13 mouse cellular contexts compared by ENCODE assay signal in genomic region chr14:30559321-30559850, GRCm38 (mm10). TPM values are rescaled to one million over a fixed set of nuclear protein-coding genes. Genes with fewer than 3 reads are reported as not detected.
DNase-seq lines count a peak whose midpoint lies in the region; ATAC-seq and TF ChIP-seq lines count a peak whose summit lies in the region.
"Had no signal": no experiment of that assay in that cellular context is flagged by ENCODE, and none has a peak within 500 bp of the region (broad histone marks: within the 10 kb centered on the region; RNA-seq: fewer than 3 reads in every experiment).

No protein-coding gene starts in this region.

- no peak overlapping the region for H3ac ChIP-seq in myocyte (ENCODE audit: control insufficient read depth, insufficient read length)

- no peaks in the 10 kb centered on the region for H3K27me3 ChIP-seq in liver, embryonic 13.5 days
- no peaks in the 10 kb centered on the region for H3K27me3 ChIP-seq in liver, embryonic 11.5 days (replicated peaks; ENCODE audit: control insufficient read depth, insufficient read depth, low read length)
- H3K27me3 ChIP-seq in cerebellum, adult 2 months (ENCODE audit: control insufficient read depth, insufficient read depth, low read length) = no peaks in the 10 kb centered on the region
- no peaks in the 10 kb centered on the region for H3K27me3 ChIP-seq in myocyte (ENCODE audit: control insufficient read depth, insufficient read depth, insufficient read length)
- H3K27me3 ChIP-seq in midbrain, embryonic 10.5 days (ENCODE audit: low read depth, poor library complexity, severe bottlenecking) = no peaks in the 10 kb centered on the region

- intact Hi-C loops in gastrocnemius, postnatal 14 days (cut with DNase I; ENCODE audit: low total_unique reads) = no loop called here

- TF ChIP-seq POLR2A in cerebellum, adult 2 months (IDR thresholded peaks at IDR 0.05; ENCODE audit: borderline replicate concordance, insufficient read depth, low read length) = no peak
- TF ChIP-seq POLR2A in myocyte (IDR thresholded peaks at IDR 0.05; ENCODE audit: insufficient read length, low read depth) = no peak

- no peak overlapping the region for H3K4me3 ChIP-seq in liver, embryonic 13.5 days (replicated peaks)
- no peak overlapping the region for H3K4me3 ChIP-seq in liver, embryonic 11.5 days (ENCODE audit: low read depth, low read length)
- H3K4me3 ChIP-seq in cerebellum, adult 2 months (replicated peaks; ENCODE audit: insufficient read depth, low read depth, low read length) = peak overlapping the region; percentile 6
- no peak overlapping the region for H3K4me3 ChIP-seq in myocyte
- no peak overlapping the region for H3K4me3 ChIP-seq in midbrain, embryonic 10.5 days

- DNase-seq in liver, embryonic 13.5 days = no peak
- no peak for DNase-seq in liver, embryonic 11.5 days (ENCODE audit: low spot score)
- peak; percentile 49 to 57 for DNase-seq in cerebellum, adult 2 months
- DNase-seq in gastrocnemius, postnatal 14 days = peak; percentile 77
- DNase-seq in urinary bladder, postnatal 10 days (ENCODE audit: low spot score) = no peak
- no peak for DNase-seq in midbrain, embryonic 10.5 days (ENCODE audit: low spot score)
- no peak for DNase-seq in adrenal gland, adult (ENCODE audit: inconsistent age in 2 of 2, low spot score in 1 of 2)
- DNase-seq: adrenal gland, adult 8-10 months; lung, adult 2 months; spleen, adult 18-20 months; thymus, adult 2 months had no signal

- H3K9ac ChIP-seq in liver, embryonic 13.5 days = no peak overlapping the region
- H3K9ac ChIP-seq in liver, embryonic 11.5 days (ENCODE audit: low read depth, low read length) = no peak overlapping the region

- no peak for ATAC-seq in liver, embryonic 13.5 days (ENCODE audit: low read depth)
- no peak for ATAC-seq in liver, embryonic 11.5 days (replicated peaks; ENCODE audit: low FRiP score)
- ATAC-seq: midbrain, embryonic 16.5 days had no signal

- TF ChIP-seq CTCF in cerebellum, adult 2 months (IDR thresholded peaks at IDR 0.05; ENCODE audit: borderline replicate concordance, insufficient read depth, low read depth, low read length) = no peak

- no peak overlapping the region for H3K4me2 ChIP-seq in liver, embryonic 13.5 days
- H3K4me2 ChIP-seq in liver, embryonic 11.5 days = no peak overlapping the region
- H3K4me2 ChIP-seq in myocyte (ENCODE audit: low read depth) = no peak overlapping the region

- peaks cover 82% of the 10 kb centered on the region for H3K36me3 ChIP-seq in liver, embryonic 13.5 days
- H3K36me3 ChIP-seq in liver, embryonic 11.5 days (ENCODE audit: control insufficient read depth, insufficient read depth, low read length) = peaks cover 53% of the 10 kb centered on the region
- H3K36me3 ChIP-seq in myocyte (ENCODE audit: control insufficient read depth, insufficient read depth) = no peaks in the 10 kb centered on the region
- H3K36me3 ChIP-seq in midbrain, embryonic 10.5 days = peaks cover 98% of the 10 kb centered on the region

- peaks cover 26% of the 10 kb centered on the region for H3K79me2 ChIP-seq in myocyte (ENCODE audit: control insufficient read depth, insufficient read depth)

- peak overlapping the region; percentile 94; the same call in 1 of the 2 replicates for H3K27ac ChIP-seq in liver, embryonic 13.5 days
- H3K27ac ChIP-seq in liver, embryonic 11.5 days (ENCODE audit: low read depth, low read length) = no peak overlapping the region
- no peak overlapping the region for H3K27ac ChIP-seq in cerebellum, adult 2 months (ENCODE audit: insufficient read depth, low read length)
- no peak overlapping the region for H3K27ac ChIP-seq in midbrain, embryonic 10.5 days (replicated peaks)

- H3K9me3 ChIP-seq in liver, embryonic 13.5 days (replicated peaks) = no peaks in the 10 kb centered on the region
- no peaks in the 10 kb centered on the region for H3K9me3 ChIP-seq in liver, embryonic 11.5 days (ENCODE audit: control insufficient read depth, low read length)
- no peaks in the 10 kb centered on the region for H3K9me3 ChIP-seq in midbrain, embryonic 10.5 days (replicated peaks)

- WGBS in liver, embryonic 13.5 days (ENCODE audit: insufficient replicate concordance) = 90% methylated on average over 17 of the region's 17 CpGs
- 91% methylated on average over 17 of the region's 17 CpGs for WGBS in liver, embryonic 11.5 days
- WGBS in cerebellum, adult 2 months = 20% methylated on average over 17 of the region's 17 CpGs
- 92% methylated on average over 17 of the region's 17 CpGs for whole genome bisulfite sequencing in midbrain, embryonic 10.5 days

- peaks cover 77% of the 10 kb centered on the region for H3K4me1 ChIP-seq in liver, embryonic 13.5 days (replicated peaks)
- H3K4me1 ChIP-seq in liver, embryonic 11.5 days (replicated peaks; ENCODE audit: control insufficient read depth, insufficient read depth, low read length) = peaks cover 11% of the 10 kb centered on the region
- peaks cover 16% of the 10 kb centered on the region for H3K4me1 ChIP-seq in cerebellum, adult 2 months (ENCODE audit: control insufficient read depth, insufficient read depth, low read length)
- no peaks in the 10 kb centered on the region for H3K4me1 ChIP-seq in midbrain, embryonic 10.5 days

TF ChIP-seq in myocyte, 11 proteins besides CTCF, POLR2A, EP300 and RAD21:
- TF ChIP-seq E2F4 (IDR thresholded peaks at IDR 0.05; ENCODE audit: insufficient read depth) = no peak
- TF ChIP-seq TCF12 (IDR thresholded peaks at IDR 0.05; ENCODE audit: insufficient read depth, poor library complexity, severe bottlenecking) = peak; percentile 86
- peak; percentile 94 to 98 (median 97) for TF ChIP-seq MYOG (IDR thresholded peaks at IDR 0.05; ENCODE audit: control insufficient read depth in 1 of 3, insufficient read depth in 1 of 3, insufficient read length in 2 of 3, low read depth in 2 of 3)
- no peak for TF ChIP-seq USF1 (IDR thresholded peaks at IDR 0.05; ENCODE audit: low read depth)
- TF ChIP-seq MAX (IDR thresholded peaks at IDR 0.05; ENCODE audit: low read depth) = no peak
- TF ChIP-seq TCF3 (IDR thresholded peaks at IDR 0.05; ENCODE audit: insufficient read length, low read depth) = peak; percentile 96
- no peak for TF ChIP-seq CEBPB (IDR thresholded peaks at IDR 0.05; ENCODE audit: insufficient read depth, poor library complexity, severe bottlenecking)
- no peak for TF ChIP-seq SRF (IDR thresholded peaks at IDR 0.05; ENCODE audit: control insufficient read depth, insufficient read length, low read depth)
- TF ChIP-seq POLR2AphosphoS2 (IDR thresholded peaks at IDR 0.05; ENCODE audit: insufficient read length, low read depth) = no peak
- TF ChIP-seq MYOD1 (IDR thresholded peaks at IDR 0.05; ENCODE audit: control insufficient read depth in 1 of 3, insufficient read length in 2 of 3, low read depth in 2 of 3) = peak in 2 of 3 experiments; percentile 97 to 98
- no peak for TF ChIP-seq REST (IDR thresholded peaks at IDR 0.05; ENCODE audit: insufficient read depth, insufficient read length)

RNA-seq across cellular contexts. Expression of gene Tkt, which starts 11.2 kb away (rescaled TPM):
- 231 and 240 TPM in 2 replicates for polyA plus RNA-seq in liver, embryonic 13.5 days (2015; fragmentation: Nextera tagmentation; extraction: Ambion mirVana)
- 184 and 210 TPM in 2 replicates for polyA plus RNA-seq in liver, embryonic 11.5 days (2014; fragmentation: Nextera tagmentation; extraction: Ambion mirVana)
- 181 and 183 TPM in 2 replicates for polyA plus RNA-seq in cerebellum, adult 2 months (2012; rRNA removed)
- 10 to 100 TPM; 13.7 to 19.7 TPM for total RNA-seq in gastrocnemius, postnatal 14 days (2021)
- 53.0 TPM for polyA plus RNA-seq in myocyte (2012; fragmentation: generic; extraction: Trizol)
- polyA plus RNA-seq in midbrain, embryonic 10.5 days (2016; fragmentation: Nextera tagmentation; extraction: Ambion mirVana) = 312 and 334 TPM in 2 replicates

Comparison
In these comparisons a context has a peak if more than half of its experiments do, and no peak if none do; other contexts are left out.
1. DNase-seq: peak in cerebellum, adult 2 months (2 of 2) and gastrocnemius, postnatal 14 days (single experiment); none in liver, embryonic 13.5 days (single experiment), liver, embryonic 11.5 days (single experiment), urinary bladder, postnatal 10 days (single experiment), midbrain, embryonic 10.5 days (single experiment) and adrenal gland, adult (0 of 2).